10 mouse cellular contexts compared by ENCODE assay signal in genomic region chr14:104453824-104454223, GRCm38 (mm10). TPM values are rescaled to one million over a fixed set of nuclear protein-coding genes. Genes with fewer than 3 reads are reported as not detected.
DNase-seq lines count a peak whose midpoint lies in the region; ATAC-seq and TF ChIP-seq lines count a peak whose summit lies in the region.
"Had no signal": no experiment of that assay in that cellular context is flagged by ENCODE, and none has a peak within 500 bp of the region (broad histone marks: within the 10 kb centered on the region; RNA-seq: fewer than 3 reads in every experiment).

No protein-coding gene starts in this region.

- no peaks in the 10 kb centered on the region for H3K9me3 ChIP-seq in liver, embryonic 11.5 days (ENCODE audit: control insufficient read depth, low read length)
- H3K9me3 ChIP-seq in limb, embryonic 11.5 days (ENCODE audit: control insufficient read depth, low read length) = no peaks in the 10 kb centered on the region
- H3K9me3 ChIP-seq: megakaryocyte, embryonic 14.5 days had no signal

- H3K4me1 ChIP-seq in liver, adult 2 months (ENCODE audit: control insufficient read depth, insufficient read depth, low read length) = no peaks in the 10 kb centered on the region
- no peaks in the 10 kb centered on the region for H3K4me1 ChIP-seq in liver, embryonic 11.5 days (replicated peaks; ENCODE audit: control insufficient read depth, insufficient read depth, low read length)
- H3K4me1 ChIP-seq in limb, embryonic 11.5 days (ENCODE audit: control insufficient read depth, insufficient read depth, low read length) = no peaks in the 10 kb centered on the region
- H3K4me1 ChIP-seq: megakaryocyte, embryonic 14.5 days had no signal

- DNase-seq in liver, adult 2 months (ENCODE audit: extremely low read depth, low read depth, low spot score) = peak; percentile 10
- no peak for DNase-seq in liver, embryonic 11.5 days (ENCODE audit: low spot score)
- peak; percentile 32 for DNase-seq in MEL-GATA-1-ER (ENCODE audit: extremely low read depth, low read depth)
- DNase-seq in brain, embryonic 14.5 days (ENCODE audit: low read depth) = peak; percentile 74
- DNase-seq in limb, embryonic 11.5 days (ENCODE audit: low spot score) = peak; percentile 89
- no peak for DNase-seq in cerebellum, postnatal 4 days (ENCODE audit: low spot score in 2 of 2)
- no peak for DNase-seq in yolk sac, embryonic 10.5 days (ENCODE audit: low spot score)
- no peak for DNase-seq in frontal cortex, postnatal 14 days (ENCODE audit: low spot score in 2 of 2)

- ATAC-seq in liver, embryonic 11.5 days (replicated peaks; ENCODE audit: low FRiP score) = no peak
- ATAC-seq in limb, embryonic 11.5 days (ENCODE audit: insufficient number of reproducible peaks, low FRiP score, low TSS enrichment, low read depth) = no peak; the same call in 1 of the 2 replicates

- TF ChIP-seq CTCF in liver, adult 2 months (IDR thresholded peaks at IDR 0.05; ENCODE audit: low read depth, low read length) = no peak
- no peak for TF ChIP-seq CTCF in brain, embryonic 14.5 days (IDR thresholded peaks at IDR 0.05; ENCODE audit: borderline replicate concordance, extremely low read depth, insufficient read depth, insufficient read length)

- H3K4me2 ChIP-seq in liver, embryonic 11.5 days = no peak overlapping the region
- H3K4me2 ChIP-seq in limb, embryonic 11.5 days (ENCODE audit: low read depth, severe bottlenecking) = no peak overlapping the region

- no peak overlapping the region for H3K27ac ChIP-seq in liver, adult 2 months (replicated peaks; ENCODE audit: insufficient read depth, low read depth, low read length)
- no peak overlapping the region for H3K27ac ChIP-seq in liver, embryonic 11.5 days (ENCODE audit: low read depth, low read length)
- H3K27ac ChIP-seq in limb, embryonic 11.5 days (replicated peaks; ENCODE audit: low read depth, low read length) = no peak overlapping the region

- H3K79me2 ChIP-seq in liver, adult 2 months (ENCODE audit: control insufficient read depth, insufficient read depth, low read length) = no peaks in the 10 kb centered on the region

- H3K27me3 ChIP-seq in liver, adult 2 months (ENCODE audit: control insufficient read depth, insufficient read depth, low read length) = peaks cover 2% of the 10 kb centered on the region; the same call in 1 of the 2 replicates
- peaks cover 22% of the 10 kb centered on the region for H3K27me3 ChIP-seq in liver, embryonic 11.5 days (replicated peaks; ENCODE audit: control insufficient read depth, insufficient read depth, low read length)
- H3K27me3 ChIP-seq in limb, embryonic 11.5 days (ENCODE audit: control insufficient read depth, insufficient read depth, low read length) = peaks cover 14% of the 10 kb centered on the region; the same call in 1 of the 2 replicates

- WGBS in liver, adult 2 months = 14% methylated on average over 4 of the region's 4 CpGs
- WGBS in liver, embryonic 11.5 days = 9% methylated on average over 4 of the region's 4 CpGs
- 8% methylated on average over 4 of the region's 4 CpGs for WGBS in limb, embryonic 11.5 days

- TF ChIP-seq POLR2A in liver, adult 2 months (IDR thresholded peaks at IDR 0.05; ENCODE audit: extremely low read depth, insufficient read depth, low read length) = no peak
- no peak for TF ChIP-seq POLR2A in brain, embryonic 14.5 days (IDR thresholded peaks at IDR 0.05; ENCODE audit: borderline replicate concordance, extremely low read depth, insufficient read depth, insufficient read length, poor library complexity, severe bottlenecking)

- no peak overlapping the region for H3K9ac ChIP-seq in liver, adult 2 months (ENCODE audit: low read depth, low read length)
- H3K9ac ChIP-seq in liver, embryonic 11.5 days (ENCODE audit: low read depth, low read length) = no peak overlapping the region
- H3K9ac ChIP-seq in limb, embryonic 11.5 days (ENCODE audit: low read length) = no peak overlapping the region

- no peak overlapping the region for H3K4me3 ChIP-seq in liver, adult 2 months (ENCODE audit: insufficient read depth, low read depth, low read length)
- H3K4me3 ChIP-seq in liver, embryonic 11.5 days (ENCODE audit: low read depth, low read length) = no peak overlapping the region
- H3K4me3 ChIP-seq in limb, embryonic 11.5 days (ENCODE audit: low read depth, low read length) = no peak overlapping the region
- H3K4me3 ChIP-seq: erythroblast, embryonic 14.5 days; megakaryocyte, embryonic 14.5 days had no signal

- H3K36me3 ChIP-seq in liver, adult 2 months (ENCODE audit: control insufficient read depth, insufficient read depth, low read length) = no peaks in the 10 kb centered on the region
- no peaks in the 10 kb centered on the region for H3K36me3 ChIP-seq in liver, embryonic 11.5 days (ENCODE audit: control insufficient read depth, insufficient read depth, low read length)
- no peaks in the 10 kb centered on the region for H3K36me3 ChIP-seq in limb, embryonic 11.5 days (ENCODE audit: control insufficient read depth, insufficient read depth, low read length)

RNA-seq across cellular contexts. Expression of gene Pou4f1, which starts 14.0 kb away (rescaled TPM):
- total RNA-seq in liver, adult 2 months (2014; rRNA removed) = 0.13 TPM in 1 of 2 replicates, not detected in the other
- not detected in 2 replicates for polyA plus RNA-seq in liver, adult 2 months (2012; rRNA removed)
- 0.23 and 0.40 TPM in 2 replicates for polyA plus RNA-seq in liver, embryonic 11.5 days (2014; fragmentation: Nextera tagmentation; extraction: Ambion mirVana)
- 12.7 and 28.4 TPM in 2 replicates for polyA plus RNA-seq in brain, embryonic 14.5 days (2012; rRNA removed)
- 0.43 and 0.57 TPM in 2 replicates for polyA plus RNA-seq in limb, embryonic 11.5 days (2014; fragmentation: Nextera tagmentation; extraction: Ambion mirVana)
- polyA plus RNA-seq: erythroblast, embryonic 14.5 days had no signal

Comparison
In these comparisons a context has a peak if more than half of its experiments do, and no peak if none do; other contexts are left out.
1. DNase-seq: peak in liver, adult 2 months (single experiment), MEL-GATA-1-ER (single experiment), brain, embryonic 14.5 days (single experiment) and limb, embryonic 11.5 days (single experiment); none in liver, embryonic 11.5 days (single experiment), cerebellum, postnatal 4 days (0 of 2), yolk sac, embryonic 10.5 days (single experiment) and frontal cortex, postnatal 14 days (0 of 2).